Mouse (Mus musculus) heart, embryonic 13.5 days (tissue): ENCODE measurements around the gene Nox4. TPM values are rescaled to one million over a fixed set of nuclear protein-coding genes. Genes with fewer than 3 reads are reported as not detected.
"Not testable (repeated sequence)": the region's sequence is repeated elsewhere in the genome, so short reads cannot be mapped to it uniquely, and the experiment has no call there.

ENCODE experiments used
- ATAC-seq: fragments of 200-750 bp; cut with Nextera tagmentation; 2 replicates; pipeline ENCODE4 v1.8.0; 2017; ENCODE audit warnings: moderate TSS enrichment; ENCODE audit not compliant: insufficient number of reproducible peaks, low FRiP score, low TSS enrichment; ENCODE audit errors: extremely low read depth
- H3K27ac ChIP-seq: fragments of 300-500 bp; sonication (generic); replicated peaks from 2 replicates; pipeline ENCODE4 v1.5.1; 2015; ENCODE audit warnings: moderate library complexity, mild to moderate bottlenecking, inconsistent platforms
- H3K27me3 ChIP-seq: fragments of 300-500 bp; sonication (generic); replicated peaks from 2 replicates; pipeline ENCODE4 v1.6.1; 2015; ENCODE audit warnings: mild to moderate bottlenecking, inconsistent platforms
- H3K36me3 ChIP-seq: fragments of 300-500 bp; sonication (generic); 2 replicates; pipeline ENCODE4 v1.6.1; 2015; ENCODE audit warnings: mild to moderate bottlenecking, inconsistent platforms
- H3K4me1 ChIP-seq: fragments of 300-500 bp; sonication (generic); 2 replicates; pipeline ENCODE4 v1.6.1; 2015; ENCODE audit warnings: inconsistent platforms
- H3K4me2 ChIP-seq: fragments of 300-500 bp; sonication (generic); 2 replicates; pipeline ENCODE4 v1.6.1; 2015; ENCODE audit warnings: inconsistent platforms, mild to moderate bottlenecking, moderate library complexity
- H3K4me3 ChIP-seq: fragments of 300-500 bp; sonication (generic); 2 replicates; pipeline ENCODE4 v1.5.1; 2015; ENCODE audit warnings: moderate library complexity, mild to moderate bottlenecking, inconsistent platforms
- H3K9ac ChIP-seq: fragments of 300-500 bp; sonication (generic); 2 replicates; pipeline ENCODE4 v1.6.1; 2015; ENCODE audit warnings: inconsistent platforms, mild to moderate bottlenecking, moderate library complexity
- H3K9me3 ChIP-seq: fragments of 300-500 bp; sonication (generic); 2 replicates; pipeline ENCODE4 v1.6.1; 2016; ENCODE audit warnings: inconsistent platforms
- WGBS: fragments of 180-500 bp; shearing (Covaris S2); methylation state at CpG from one replicate; pipeline ENCODE4 v1.1.7; 2015; ENCODE audit warnings: mixed read lengths; 5-methylcytosine and 5-hydroxymethylcytosine counted together
- polyA plus RNA-seq: library from polyadenylated mRNA; unstranded; fragments of >200 nt; fragmentation: Nextera tagmentation; extraction: Ambion mirVana; gene quantifications from 2 replicates; pipeline ENCODE4 v1.2.1, GENCODE M21; 2015

Gene Nox4
- polyA plus RNA-seq, 1 experiment from 2014 or later, result 3.8 TPM

DNA sequence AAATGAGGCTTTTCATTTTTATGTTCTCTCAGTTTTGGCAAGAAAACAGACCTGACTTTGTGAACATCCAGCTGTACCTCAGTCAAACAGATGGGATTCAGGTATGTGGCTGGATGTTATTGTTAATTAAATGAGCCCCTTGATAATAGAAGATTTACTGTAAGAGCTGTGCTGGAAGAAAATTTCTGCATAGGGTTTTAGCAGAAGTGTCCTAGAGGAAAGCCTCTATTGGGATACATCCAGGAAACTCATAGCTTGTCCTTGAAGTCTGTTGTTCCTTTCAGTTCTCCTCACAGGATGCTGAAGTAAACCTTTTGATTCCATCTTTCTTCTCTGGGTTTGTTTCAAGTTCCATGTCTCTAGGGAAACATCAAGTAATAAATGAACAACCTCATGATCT is 128.4 kb downstream of the Nox4 start:
- no peak for ATAC-seq
- no peaks in the 10 kb centered on the region for H3K27me3 ChIP-seq
- no peak overlapping the region for H3K4me2 ChIP-seq
- no peak overlapping the region for H3K4me3 ChIP-seq
- no peaks in the 10 kb centered on the region for H3K9me3 ChIP-seq
- no peaks in the 10 kb centered on the region for H3K4me1 ChIP-seq
- no peaks in the 10 kb centered on the region for H3K36me3 ChIP-seq
- H3K9ac ChIP-seq, result no peak overlapping the region
- H3K27ac ChIP-seq, result no peak overlapping the region

DNA sequence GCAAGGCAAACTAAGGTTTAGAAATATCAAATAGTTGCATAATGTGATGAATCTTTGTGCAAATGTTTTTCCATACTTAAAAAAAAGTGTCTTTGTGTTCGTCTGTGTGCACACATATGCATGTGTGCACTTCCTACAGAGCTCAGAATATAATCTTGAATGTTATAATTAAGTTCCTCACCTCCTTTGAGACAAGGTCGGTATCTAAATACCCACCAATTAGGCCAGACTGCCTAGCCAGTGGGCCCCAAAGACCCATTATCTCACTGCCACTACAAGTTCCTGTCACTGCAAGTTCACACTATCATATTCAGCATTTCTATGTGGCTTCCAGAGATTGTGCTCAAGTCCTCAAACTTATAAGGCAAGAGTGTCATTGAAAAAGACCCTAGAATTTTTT is 129.0 kb downstream of the Nox4 start:
- Histone ChIP-seq H3K9me3 (no peaks in the 10 kb centered on the region), H3K9ac (no peak overlapping the region), H3K4me3 (no peak overlapping the region), H3K27ac (no peak overlapping the region), H3K36me3 (no peaks in the 10 kb centered on the region), H3K27me3 (no peaks in the 10 kb centered on the region), H3K4me2 (no peak overlapping the region), H3K4me1 (no peaks in the 10 kb centered on the region)
- no peak for ATAC-seq
- WGBS, result 43% methylated on average over 2 of the region's 2 CpGs

- 75% methylated on average over 7 of the region's 7 CpGs for WGBS
- H3K4me1 ChIP-seq, result no peaks in the 10 kb centered on the region
- no peaks in the 10 kb centered on the region for H3K9me3 ChIP-seq
- no peak overlapping the region for H3K4me3 ChIP-seq
- H3K9ac ChIP-seq, result no peak overlapping the region
- no peak for ATAC-seq
- no peaks in the 10 kb centered on the region for H3K27me3 ChIP-seq
- no peak overlapping the region for H3K4me2 ChIP-seq
- H3K36me3 ChIP-seq, result no peaks in the 10 kb centered on the region
- no peak overlapping the region for H3K27ac ChIP-seq
Measured at GRCm38 (mm10) chr7:87397023-87397422, 151.1 kb downstream of the Nox4 start.

DNA sequence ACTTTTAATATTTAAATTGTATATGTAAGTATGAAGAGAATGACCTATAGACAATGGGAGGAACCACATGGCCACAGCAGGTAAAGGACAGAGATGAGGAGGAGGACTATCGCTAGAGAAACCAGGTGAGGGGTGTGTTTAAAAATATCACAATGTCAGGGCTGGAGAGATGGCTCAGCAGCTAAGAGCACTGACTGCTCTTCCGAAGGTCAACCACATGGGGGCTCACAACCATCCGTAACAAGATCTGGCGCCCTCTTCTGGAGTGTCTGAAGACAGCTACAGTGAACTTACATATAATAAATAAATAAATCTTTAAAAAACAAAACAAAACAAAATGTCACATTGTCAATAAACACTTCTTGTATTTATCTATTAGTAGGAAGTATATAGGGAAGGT is 165.5 kb downstream of the Nox4 start:
- not testable (repeated sequence) for H3K27ac ChIP-seq, H3K4me3 ChIP-seq, H3K36me3 ChIP-seq, H3K9me3 ChIP-seq, H3K27me3 ChIP-seq, H3K4me1 ChIP-seq, H3K4me2 ChIP-seq, H3K9ac ChIP-seq, ATAC-seq
- WGBS, result 8% methylated on average over 4 of the region's 4 CpGs

GRCm38 (mm10) chr7:87413271-87413670 is 167.4 kb downstream of the Nox4 start:
- 61% methylated on average over 1 of the region's 1 CpGs for WGBS
- H3K36me3 ChIP-seq, result no peaks in the 10 kb centered on the region
- H3K4me3 ChIP-seq, result no peak overlapping the region
- ATAC-seq, result no peak
- H3K9ac ChIP-seq, result no peak overlapping the region
- H3K4me1 ChIP-seq, result no peaks in the 10 kb centered on the region
- H3K4me2 ChIP-seq, result no peak overlapping the region
- no peak overlapping the region for H3K27ac ChIP-seq
- H3K9me3 ChIP-seq, result no peaks in the 10 kb centered on the region
- no peaks in the 10 kb centered on the region for H3K27me3 ChIP-seq

Other genes with a start within 250 kb of the Nox4 start
- not detected in 2 replicates for gene Vmn2r79, start 250.0 kb upstream of the Nox4 start, polyA plus RNA-seq
- gene Tyr, start 247.4 kb downstream of the Nox4 start, polyA plus RNA-seq, result 0.12 and 0.22 TPM in 2 replicates